19 mouse cellular contexts compared by ENCODE assay signal in the genomic region with DNA sequence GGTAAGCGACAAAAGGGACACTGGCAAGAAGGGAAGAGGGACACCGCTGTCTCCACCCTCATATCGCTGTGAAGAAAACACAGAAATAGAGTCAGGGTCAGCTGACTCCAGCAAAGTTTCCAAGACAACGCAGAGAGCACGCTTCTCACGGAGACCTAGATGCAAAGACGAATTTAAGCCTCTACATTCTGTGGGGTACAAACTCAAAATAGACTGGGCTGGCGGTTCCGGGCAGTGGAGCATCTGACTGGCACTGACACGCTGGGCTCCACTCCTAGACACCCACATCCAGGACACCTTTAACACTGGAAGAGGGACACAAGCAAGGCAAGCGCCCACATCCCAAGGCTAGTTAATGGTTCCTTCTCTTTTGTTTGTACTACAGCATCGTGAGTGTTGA. TPM values are rescaled to one million over a fixed set of nuclear protein-coding genes. Genes with fewer than 3 reads are reported as not detected.
A peak's percentile ranks its signal among the peaks of the same experiment; 100 is the strongest.
DNase-seq lines count a peak whose midpoint lies in the region; ATAC-seq and TF ChIP-seq lines count a peak whose summit lies in the region.
"Had no signal": no experiment of that assay in that cellular context is flagged by ENCODE, and none has a peak within 500 bp of the region (broad histone marks: within the 10 kb centered on the region; RNA-seq: fewer than 3 reads in every experiment).

No protein-coding gene starts in this region.

- TF ChIP-seq CTCF in stomach, postnatal 0 days (IDR thresholded peaks at IDR 0.05; ENCODE audit: low read depth) = no peak

- peak; percentile 33 for DNase-seq in right cerebral cortex, adult 18-20 months
- no peak for DNase-seq in right cerebral cortex, postnatal 25 days
- DNase-seq in left cerebral cortex, postnatal 25 days (ENCODE audit: low spot score in 2 of 2) = peak; percentile 32 to 82
- peak; percentile 54 to 68 for DNase-seq in right cerebral cortex, postnatal 10 days (ENCODE audit: low spot score in 2 of 2)
- no peak for DNase-seq in stomach, postnatal 0 days (ENCODE audit: low spot score)
- DNase-seq in kidney, postnatal 25 days = no peak
- DNase-seq: cerebellum, adult 8-10 months; cerebellum, postnatal 14 days; embryo, embryonic 11 days; gastrocnemius, postnatal 14 days; heart, adult 2 months; heart, postnatal 14 days had no signal

- no peak overlapping the region for H3K4me2 ChIP-seq in stomach, postnatal 0 days (replicated peaks; ENCODE audit: low read depth)
- H3K4me2 ChIP-seq: embryonic facial prominence, embryonic 15.5 days; forebrain, embryonic 15.5 days; heart, embryonic 11.5 days; heart, embryonic 15.5 days; hindbrain, embryonic 14.5 days had no signal

- no peak overlapping the region for H3K9ac ChIP-seq in stomach, postnatal 0 days (ENCODE audit: low read length)
- H3K9ac ChIP-seq: embryonic facial prominence, embryonic 15.5 days; forebrain, embryonic 15.5 days; heart, embryonic 15.5 days; hindbrain, embryonic 14.5 days had no signal

- H3K27me3 ChIP-seq in stomach, postnatal 0 days (ENCODE audit: control insufficient read depth, insufficient read depth, low read length) = no peaks in the 10 kb centered on the region
- H3K27me3 ChIP-seq: embryonic facial prominence, embryonic 15.5 days; forebrain, embryonic 15.5 days; heart, embryonic 15.5 days had no signal

- TF ChIP-seq EP300 in stomach, postnatal 0 days (optimal IDR thresholded peaks at IDR 0.05) = no peak

- H3K9me3 ChIP-seq in stomach, postnatal 0 days (ENCODE audit: control insufficient read depth, low read length) = no peaks in the 10 kb centered on the region
- H3K9me3 ChIP-seq: embryonic facial prominence, embryonic 15.5 days; forebrain, embryonic 15.5 days; heart, embryonic 15.5 days had no signal

- ATAC-seq in stomach, postnatal 0 days (ENCODE audit: low FRiP score, low TSS enrichment) = no peak
- no peak for ATAC-seq in erythroid progenitor cell, adult 5-6 weeks (replicated peaks; ENCODE audit: low FRiP score, poor library complexity, severe bottlenecking)
- ATAC-seq: forebrain, embryonic 15.5 days had no signal

- H3K4me1 ChIP-seq in stomach, postnatal 0 days (replicated peaks; ENCODE audit: control insufficient read depth, insufficient read depth) = no peaks in the 10 kb centered on the region
- H3K4me1 ChIP-seq: embryonic facial prominence, embryonic 15.5 days; forebrain, embryonic 15.5 days; heart, embryonic 15.5 days had no signal

- no peak overlapping the region for H3K27ac ChIP-seq in stomach, postnatal 0 days (replicated peaks)
- H3K27ac ChIP-seq: embryonic facial prominence, embryonic 15.5 days; forebrain, embryonic 15.5 days; heart, adult 2 months; heart, embryonic 15.5 days; hindbrain, embryonic 14.5 days had no signal

- no peak overlapping the region for H3K4me3 ChIP-seq in stomach, postnatal 0 days (ENCODE audit: low read depth, low read length)
- H3K4me3 ChIP-seq: embryonic facial prominence, embryonic 15.5 days; erythroblast, embryonic 14.5 days; forebrain, embryonic 15.5 days; heart, adult 2 months; heart, embryonic 15.5 days had no signal

- WGBS in stomach, postnatal 0 days = 87% methylated on average over 12 of the region's 12 CpGs

- intact Hi-C loops in left cerebral cortex, postnatal 25 days (cut with DNase I) = loop anchor here (2.0 kb wide), 1 partner anchor 30 kb away; a partner anchor contains a TSS

- H3K36me3 ChIP-seq in stomach, postnatal 0 days (ENCODE audit: control insufficient read depth, insufficient read depth, low read length) = peaks cover 38% of the 10 kb centered on the region

RNA-seq across cellular contexts. Expression of a gene that starts 29.6 kb away (rescaled TPM):
- 100 to 1,000 TPM; 213 to 217 TPM for total RNA-seq in left cerebral cortex, postnatal 25 days (2021)
- polyA plus RNA-seq in stomach, postnatal 0 days (2015; fragmentation: Nextera tagmentation; extraction: Ambion mirVana) = 63.0 and 81.9 TPM in 2 replicates
- total RNA-seq in erythroid progenitor cell, adult 5-6 weeks (2015; ENCODE audit: low replicate concordance) = 20.2 and 37.3 TPM in 2 replicates
- total RNA-seq in erythroid progenitor cell, adult 5-6 weeks (2017; ENCODE audit: low replicate concordance) = 21.2 and 37.5 TPM in 2 replicates

RNA-seq across cellular contexts. Expression of a gene that starts 55.5 kb away (rescaled TPM):
- total RNA-seq in left cerebral cortex, postnatal 25 days (2021) = 1 to 10 TPM; 5.1 to 7.3 TPM
- polyA plus RNA-seq in stomach, postnatal 0 days (2015; fragmentation: Nextera tagmentation; extraction: Ambion mirVana) = 2.2 and 2.4 TPM in 2 replicates
- total RNA-seq in erythroid progenitor cell, adult 5-6 weeks (2015; ENCODE audit: low replicate concordance) = 44.0 and 44.4 TPM in 2 replicates
- total RNA-seq in erythroid progenitor cell, adult 5-6 weeks (2017; ENCODE audit: low replicate concordance) = 23.7 and 42.1 TPM in 2 replicates

Comparison
In these comparisons a context has a peak if more than half of its experiments do, and no peak if none do; other contexts are left out.
1. DNase-seq: peak in right cerebral cortex, adult 18-20 months (single experiment), left cerebral cortex, postnatal 25 days (2 of 2) and right cerebral cortex, postnatal 10 days (2 of 2); none in right cerebral cortex, postnatal 25 days (single experiment), stomach, postnatal 0 days (single experiment) and kidney, postnatal 25 days (0 of 2).
2. RNA of a gene that starts 29.6 kb away (total RNA-seq): 213 to 217 TPM in left cerebral cortex, postnatal 25 days; 20.2 to 37.5 TPM in erythroid progenitor cell, adult 5-6 weeks; every median in the first group is over 4 times any median in the second.